Mouse (Mus musculus) cortical plate, adult 2 months (tissue): Measurements from ENCODE around the gene Lpcat1.

Source experiments
- CTCF ChIP-seq: fragments of 200-500 bp; IDR thresholded peaks from 2 replicates; pipeline ENCODE4 v1.5.1; 2011; ENCODE audit warnings: mild to moderate bottlenecking, control low read depth, low read length; ENCODE audit not compliant: insufficient read depth; ENCODE audit errors: extremely low read depth
- POLR2A ChIP-seq: fragments of 200-500 bp; IDR thresholded peaks from 2 replicates; pipeline ENCODE4 v1.6.1; 2011; ENCODE audit warnings: mild to moderate bottlenecking, low read length, control low read depth; ENCODE audit not compliant: insufficient read depth; ENCODE audit errors: extremely low read depth

DNA sequence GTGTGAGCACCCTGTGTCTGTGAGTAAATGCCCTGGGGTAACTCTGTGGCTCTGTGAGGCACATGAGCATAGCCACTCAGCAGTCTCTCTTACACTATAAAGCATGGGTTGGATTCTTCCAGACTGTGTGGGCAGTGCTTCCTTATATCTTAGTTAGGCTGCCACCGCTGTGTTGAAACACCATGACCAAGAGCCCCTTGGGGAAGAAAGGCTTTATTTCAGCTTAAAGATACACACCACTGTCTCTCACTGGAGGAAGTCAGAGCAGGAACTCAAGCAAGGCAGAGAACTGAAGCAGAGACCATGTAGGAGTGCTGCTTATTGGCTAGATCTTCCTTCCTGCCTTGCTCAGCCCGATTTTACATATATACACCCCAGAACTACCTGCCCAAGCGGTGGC lies 23.0 kb downstream of the Lpcat1 start:
- TF ChIP-seq CTCF (no peak), POLR2A (no peak)
